Mouse (Mus musculus) megakaryocyte-erythroid progenitor cell, adult 5-6 weeks (primary cell): ENCODE results near the gene Cdk15. TPM values are rescaled to one million over a fixed set of nuclear protein-coding genes. Genes with fewer than 3 reads are reported as not detected.

Experiments used
- ATAC-seq: replicated peaks from 2 replicates; pipeline ENCODE4 v1.8.0; 2016; ENCODE audit warnings: mild to moderate bottlenecking, inconsistent platforms; ENCODE audit not compliant: severe bottlenecking, poor library complexity, low FRiP score, low TSS enrichment
- total RNA-seq, 2 experiments: library from RNA; stranded (forward) in 1 of 2; stranded (reverse) in 1 of 2; fragments of 200-1000, 215-1000 nt in 1 of 2; fragments of >200 nt in 1 of 2; fragmentation: Nextera tagmentation in 1 of 2; gene quantifications; 2 replicates each; pipeline ENCODE4 v1.2.3; 2014 to 2017

The Cdk15 gene
- total RNA-seq, 2 experiments from 2014 or later = not detected

DNA sequence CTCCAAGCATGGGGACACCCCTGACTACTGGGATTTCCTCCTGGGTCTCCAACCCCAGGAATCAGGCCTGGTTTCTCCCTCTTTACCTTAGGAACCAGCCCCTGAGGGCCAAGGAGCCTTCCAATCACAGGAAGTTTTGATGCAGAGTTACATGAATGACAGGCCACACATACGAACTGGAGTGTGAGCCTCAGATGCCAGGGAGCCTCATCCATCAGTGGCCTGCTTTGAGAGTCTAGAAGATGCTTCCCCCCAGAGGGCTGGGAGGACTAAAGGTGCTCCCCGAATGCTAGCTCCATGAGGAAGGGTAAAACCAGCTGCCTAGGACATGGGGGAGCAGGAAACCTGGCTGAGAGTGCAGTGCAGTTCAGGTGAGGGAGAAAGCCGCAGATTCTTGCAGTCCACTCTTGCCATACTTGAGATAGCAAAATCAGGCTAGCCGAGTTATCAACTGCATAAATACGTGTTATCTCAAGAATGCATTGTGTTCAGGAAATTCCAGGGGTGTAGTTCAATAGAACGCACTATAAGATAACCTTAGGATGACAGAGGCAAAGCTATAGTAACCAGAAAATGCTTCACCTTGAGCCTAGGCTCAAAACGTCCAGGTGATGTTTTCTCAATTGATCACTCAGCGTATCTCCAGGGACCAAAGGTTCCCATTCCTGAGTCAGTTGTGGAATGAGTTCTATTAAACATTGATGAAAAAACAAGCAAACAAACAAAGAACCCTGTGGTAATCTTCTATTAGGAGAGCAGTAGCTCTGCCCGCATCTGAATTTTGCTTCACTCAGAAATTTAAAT is 64.6 kb downstream of the Cdk15 start:
- no peak for ATAC-seq

DNA sequence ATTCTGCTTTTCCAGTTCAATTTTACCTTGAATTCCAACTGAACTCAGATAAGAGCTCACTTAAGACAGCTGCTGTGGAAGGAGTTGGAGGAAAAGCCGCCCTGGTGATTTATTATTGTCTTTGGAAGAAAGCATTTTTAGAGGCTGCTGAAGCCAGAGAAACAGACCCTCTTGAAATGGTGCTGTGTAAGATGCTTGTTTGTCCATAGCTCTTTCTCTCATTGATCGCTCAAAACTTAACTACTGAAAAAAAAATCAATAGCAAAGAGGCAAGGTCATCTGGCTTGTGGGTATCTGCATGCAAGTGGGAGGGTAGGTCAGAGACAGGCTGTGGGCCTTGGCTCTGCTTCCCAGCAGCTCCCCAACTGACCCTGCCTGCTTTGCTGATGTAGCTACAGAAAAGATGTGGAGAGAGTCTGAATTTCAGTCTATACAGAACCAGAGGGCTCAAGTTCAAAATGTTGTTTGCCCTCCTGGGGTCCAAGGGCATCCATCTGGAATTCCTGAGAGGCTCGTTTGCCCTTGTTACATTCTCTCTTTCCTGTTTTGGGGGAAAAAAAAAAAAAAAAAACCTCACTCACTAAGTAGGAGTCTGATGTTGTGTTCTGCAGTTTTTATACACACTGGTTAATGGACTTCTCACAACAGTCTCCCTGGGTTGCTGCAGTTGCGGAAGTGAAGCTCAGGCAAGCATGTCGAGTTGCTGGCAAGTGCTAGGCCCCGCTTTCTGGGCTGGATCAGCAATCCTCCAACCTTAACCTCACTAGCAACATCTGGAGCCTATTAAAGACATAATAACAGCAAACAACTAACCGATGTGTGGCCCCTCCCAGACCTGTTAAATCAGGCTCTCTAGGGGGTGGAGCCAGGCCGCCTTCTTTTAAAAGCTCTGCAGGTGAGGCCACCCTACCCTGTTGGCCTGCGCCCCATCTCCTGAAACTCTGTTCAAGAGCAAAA is 65.5 kb downstream of the Cdk15 start:
- ATAC-seq = no peak

DNA sequence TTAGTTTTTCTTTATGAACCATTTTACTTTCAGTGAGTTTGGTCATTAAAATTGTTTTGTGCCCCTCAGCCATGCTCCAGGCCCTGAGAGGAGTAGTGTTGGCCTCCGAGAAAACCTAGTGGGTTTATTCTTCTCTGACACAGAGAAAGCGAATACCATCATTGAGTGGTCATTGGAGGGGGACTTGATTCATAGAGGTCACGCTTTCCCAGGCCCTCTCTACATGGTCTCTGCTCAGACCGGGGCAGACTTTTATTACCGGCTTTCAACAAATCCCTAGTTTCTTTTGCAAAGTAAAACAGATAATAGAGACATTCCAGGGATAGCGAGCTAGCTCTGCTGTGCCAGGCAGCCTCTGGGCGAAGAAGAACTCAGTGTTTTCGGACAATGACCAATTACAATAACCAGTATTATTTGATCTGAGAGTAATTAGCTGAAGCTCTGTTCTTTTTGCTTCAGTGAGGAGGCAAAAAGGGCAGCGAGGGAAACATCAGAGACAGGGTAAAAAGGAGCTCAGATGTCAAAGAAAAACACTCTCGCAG is 70.2 kb downstream of the Cdk15 start:
- no peak for ATAC-seq

DNA sequence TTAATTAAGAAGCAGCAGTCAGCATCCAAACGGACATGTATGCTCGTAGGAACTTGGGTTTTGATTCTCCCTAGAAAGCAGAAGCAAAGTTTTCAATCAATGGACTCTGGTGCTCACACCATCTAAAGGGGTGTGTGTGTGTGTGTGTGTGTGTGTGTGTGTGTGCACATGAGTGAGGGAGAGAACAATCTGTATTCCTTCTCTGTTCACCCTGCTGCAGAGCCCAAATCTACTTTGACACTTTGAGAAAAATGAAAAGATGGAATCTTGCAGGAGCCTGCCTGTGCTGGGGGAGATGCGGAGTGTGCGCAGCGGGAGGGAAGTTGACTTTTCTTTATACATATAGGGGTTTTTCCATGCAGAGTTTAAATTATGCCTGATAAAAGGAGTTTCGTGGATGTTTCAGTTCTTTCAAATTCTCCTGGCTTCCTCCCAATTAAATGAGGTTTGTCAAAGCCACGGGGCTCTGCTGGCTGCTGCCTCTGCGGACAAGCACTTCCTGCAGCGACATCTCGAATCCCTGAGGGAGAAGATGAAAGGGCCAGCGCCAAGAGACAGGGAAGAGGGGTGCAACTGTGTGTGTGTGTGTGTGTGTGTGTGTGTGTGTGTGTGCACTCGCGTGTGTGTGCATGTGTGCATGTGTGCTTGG is 76.2 kb downstream of the Cdk15 start:
- ATAC-seq = no peak

DNA sequence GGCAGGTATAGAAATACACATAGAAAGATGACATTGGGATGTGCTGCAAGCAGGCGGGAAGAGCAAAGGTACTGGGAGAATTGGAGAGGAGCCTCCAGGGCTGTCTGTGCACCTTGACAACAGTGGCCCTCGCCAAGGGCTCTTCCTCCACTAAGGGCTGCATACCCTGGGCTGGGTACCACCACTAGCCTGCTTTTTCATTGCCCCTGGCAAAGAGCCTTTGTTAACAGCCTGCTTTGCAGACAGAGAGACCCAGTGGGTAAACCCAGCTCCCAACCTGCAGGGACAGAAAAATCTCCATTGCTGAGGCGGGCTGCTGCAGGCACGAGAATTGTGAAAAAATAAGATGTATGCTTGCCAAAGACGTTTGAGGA is 76.7 kb downstream of the Cdk15 start:
- ATAC-seq = no peak

DNA sequence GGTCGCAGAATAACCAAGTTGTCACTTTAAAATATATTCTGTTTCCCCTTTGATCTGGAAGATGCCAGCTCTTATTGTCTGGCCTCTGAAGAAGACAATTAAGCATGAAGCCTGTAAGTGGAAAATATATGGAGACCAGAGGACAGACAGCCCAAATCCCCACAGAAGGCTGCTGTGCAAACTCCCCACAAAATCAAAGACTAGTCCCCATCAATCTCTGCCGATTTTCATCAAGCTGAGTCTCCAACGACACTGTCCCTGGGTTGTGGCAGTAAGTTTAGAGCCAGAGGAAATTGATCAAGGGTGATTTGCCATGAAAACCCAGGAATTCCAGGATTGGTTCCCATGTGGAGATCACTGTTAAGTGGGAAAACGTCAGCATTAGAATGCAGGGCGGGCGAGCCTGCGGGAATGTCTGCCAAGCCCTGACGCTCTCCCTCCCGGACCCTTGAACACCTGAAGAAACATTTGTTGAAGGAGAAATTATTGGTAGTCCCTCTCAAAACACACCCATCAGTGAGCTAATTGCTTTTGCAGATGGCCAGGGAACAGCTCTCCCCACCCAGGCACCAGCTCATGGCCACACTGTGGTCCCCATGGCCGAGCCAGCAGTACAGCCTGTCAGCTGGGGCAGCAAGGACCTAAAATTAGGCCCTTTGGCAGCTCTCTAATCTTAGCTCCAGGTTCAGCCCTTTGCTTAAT is 77.3 kb downstream of the Cdk15 start:
- ATAC-seq = no peak

DNA sequence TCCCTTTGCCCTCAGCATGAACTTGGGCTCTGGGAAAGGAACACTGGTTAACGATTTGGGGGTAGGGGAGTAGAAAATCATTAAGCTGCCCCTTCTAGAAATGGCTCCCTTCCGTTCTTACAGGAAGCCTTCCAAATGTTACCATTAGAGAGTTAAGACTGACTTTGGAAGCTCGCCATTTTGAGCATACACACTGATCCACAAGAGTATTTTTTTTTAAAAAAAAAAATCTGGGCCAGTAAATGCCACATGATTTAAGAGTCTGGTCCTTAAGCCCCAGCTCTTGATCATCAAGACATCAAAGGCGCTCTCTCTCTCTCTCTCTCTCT is 77.8 kb downstream of the Cdk15 start:
- ATAC-seq = no peak

DNA sequence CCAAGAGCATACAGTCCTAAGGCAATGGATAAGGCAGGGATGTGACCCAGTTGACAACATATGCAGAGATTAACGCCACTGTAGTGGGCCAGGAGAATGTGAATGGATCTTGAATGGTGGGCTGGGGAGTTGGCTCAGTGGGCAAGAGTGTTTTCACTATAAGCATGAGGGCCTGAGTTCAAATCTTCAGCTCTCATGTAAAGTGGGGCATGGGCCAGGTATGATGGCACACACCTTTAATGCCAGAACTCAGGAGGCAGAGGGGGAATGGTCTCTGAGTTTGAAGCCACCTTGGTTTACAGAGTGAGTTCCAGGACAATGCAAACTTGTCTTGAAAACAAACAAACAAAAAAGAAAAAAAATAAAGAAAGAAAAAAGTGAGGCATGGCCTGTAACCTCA is 79.5 kb downstream of the Cdk15 start:
- no peak for ATAC-seq

DNA sequence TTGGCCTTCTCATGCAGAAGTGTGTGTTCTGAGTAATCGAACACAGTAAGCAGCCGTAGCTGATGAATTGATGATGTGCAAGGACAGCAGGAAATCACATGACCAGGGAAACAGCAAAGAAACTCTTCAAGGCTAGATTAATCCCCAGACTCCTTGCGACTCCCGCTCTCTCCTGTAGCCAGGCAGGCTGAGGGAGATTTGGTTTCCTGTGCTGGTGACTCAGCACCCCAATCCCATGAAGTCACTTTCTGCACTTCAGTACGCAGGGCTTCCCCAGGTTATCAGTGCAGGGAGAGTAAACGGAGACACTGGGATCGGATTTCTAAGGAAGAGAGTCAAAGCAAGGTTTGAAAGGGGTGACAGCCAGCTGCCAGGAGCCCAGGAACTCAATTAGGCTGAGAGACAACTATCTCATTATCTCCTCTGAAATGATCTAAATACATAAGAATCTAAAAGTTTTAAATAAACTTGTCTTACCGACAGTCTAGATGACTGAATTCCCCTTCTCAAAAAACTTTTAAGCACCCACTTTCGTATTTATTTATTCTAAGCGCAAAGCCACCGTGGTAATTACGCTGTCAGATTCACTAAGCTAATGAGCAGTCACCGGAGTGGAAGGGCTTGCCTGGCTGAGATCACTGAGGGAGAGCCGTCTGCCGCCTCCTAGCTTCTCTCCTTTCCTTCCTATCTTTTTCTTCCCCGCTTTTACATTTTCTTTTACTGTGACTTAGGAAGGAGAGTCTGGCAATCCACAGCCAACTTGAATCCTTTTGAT is 84.3 kb downstream of the Cdk15 start:
- ATAC-seq = no peak

DNA sequence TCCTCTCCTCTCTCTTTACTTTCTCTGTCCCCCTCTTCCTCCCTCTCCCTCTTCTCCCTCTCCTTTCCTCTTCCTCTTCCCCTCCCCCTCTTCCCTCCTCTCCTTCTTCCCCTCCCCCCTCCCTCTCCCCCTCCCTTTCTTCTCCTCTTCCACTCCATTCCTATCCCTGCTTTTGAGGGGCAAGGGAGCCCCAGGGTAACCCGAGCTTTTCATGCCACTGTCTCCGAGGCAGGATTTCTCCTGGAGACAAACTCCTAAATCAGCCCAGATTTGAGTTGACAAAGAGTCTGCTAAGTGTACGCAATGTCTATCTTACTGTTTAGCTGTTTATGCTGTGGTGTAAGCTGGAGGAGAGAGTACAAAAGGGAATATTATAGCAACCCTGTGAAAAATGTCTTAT is 85.0 kb downstream of the Cdk15 start:
- no peak for ATAC-seq

DNA sequence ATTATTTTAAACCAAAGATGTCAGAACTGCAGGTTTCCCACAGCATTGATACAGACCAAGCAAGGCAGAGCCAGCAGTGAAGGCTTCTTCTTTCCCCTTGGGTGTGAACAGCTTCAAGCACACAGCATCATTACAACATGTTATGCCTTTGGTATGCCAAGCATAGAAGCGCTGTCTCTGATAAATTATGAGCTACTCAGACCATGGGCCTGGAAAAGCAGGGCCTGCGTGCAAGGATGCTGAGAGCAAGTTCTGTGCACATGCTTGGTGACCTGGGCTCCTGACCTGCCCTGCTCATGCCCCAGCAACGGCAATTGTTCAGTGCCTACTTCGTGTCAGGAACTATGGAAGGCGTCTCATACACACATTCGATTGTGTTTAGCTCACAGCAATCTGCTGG is 85.4 kb downstream of the Cdk15 start:
- no peak for ATAC-seq

DNA sequence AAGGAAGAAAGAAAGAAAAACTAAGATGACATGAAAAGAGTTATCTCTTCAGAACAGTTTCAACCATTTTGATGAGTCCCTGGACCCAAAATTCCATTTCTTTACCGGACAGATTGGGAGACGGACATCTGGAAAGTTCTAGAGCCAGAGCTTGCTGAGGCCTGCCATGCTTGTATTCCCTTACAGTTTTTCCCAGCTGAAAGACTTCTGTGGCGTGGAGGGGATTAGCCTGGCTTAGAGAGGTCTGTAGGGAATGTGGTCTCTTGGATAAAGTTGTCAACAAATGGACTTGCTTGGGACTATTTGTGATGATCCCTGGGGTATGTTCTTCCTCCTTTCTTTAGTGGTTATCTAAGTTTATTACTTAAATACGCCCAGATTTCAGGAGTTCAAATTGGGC is 96.0 kb downstream of the Cdk15 start:
- ATAC-seq = no peak

DNA sequence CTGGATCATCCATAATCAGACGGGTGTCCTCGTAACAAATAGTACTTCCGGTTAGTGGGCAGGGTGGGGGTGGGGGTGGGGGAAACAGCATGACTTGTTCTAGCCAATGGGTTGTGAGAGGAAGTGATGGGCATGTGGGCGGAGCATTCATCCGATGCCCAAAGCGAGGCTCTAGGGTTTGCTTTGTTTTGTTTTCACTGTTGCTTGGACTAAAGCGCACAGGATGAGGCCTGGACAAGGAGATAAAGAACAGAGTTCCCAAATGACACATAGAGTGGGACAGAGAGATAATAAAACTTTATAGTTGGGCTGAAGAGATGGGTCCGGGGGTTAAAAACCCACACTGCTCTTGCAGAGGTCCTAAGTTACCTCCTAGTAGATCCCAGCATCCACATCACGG is 98.7 kb downstream of the Cdk15 start:
- ATAC-seq = peak; percentile 84

DNA sequence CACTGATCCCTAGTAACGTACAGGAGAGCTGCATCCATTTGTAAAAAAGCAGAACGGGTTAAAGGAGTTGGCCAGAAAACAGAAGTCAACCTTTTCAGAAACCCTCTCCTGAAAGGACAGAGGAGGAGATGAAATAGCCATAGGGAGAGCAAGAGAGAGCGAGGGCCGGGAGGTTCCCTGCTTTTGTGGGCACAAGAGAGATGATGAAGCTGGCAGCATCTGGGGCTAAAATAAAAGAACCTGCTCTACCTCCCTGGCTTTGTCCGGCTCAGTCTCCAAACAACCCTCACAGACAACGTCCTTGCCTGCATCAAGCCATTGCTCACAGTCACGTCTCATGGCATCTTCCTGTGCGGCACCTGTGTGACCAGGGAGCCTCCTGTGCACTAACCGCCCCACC is 102.4 kb downstream of the Cdk15 start:
- ATAC-seq = no peak

DNA sequence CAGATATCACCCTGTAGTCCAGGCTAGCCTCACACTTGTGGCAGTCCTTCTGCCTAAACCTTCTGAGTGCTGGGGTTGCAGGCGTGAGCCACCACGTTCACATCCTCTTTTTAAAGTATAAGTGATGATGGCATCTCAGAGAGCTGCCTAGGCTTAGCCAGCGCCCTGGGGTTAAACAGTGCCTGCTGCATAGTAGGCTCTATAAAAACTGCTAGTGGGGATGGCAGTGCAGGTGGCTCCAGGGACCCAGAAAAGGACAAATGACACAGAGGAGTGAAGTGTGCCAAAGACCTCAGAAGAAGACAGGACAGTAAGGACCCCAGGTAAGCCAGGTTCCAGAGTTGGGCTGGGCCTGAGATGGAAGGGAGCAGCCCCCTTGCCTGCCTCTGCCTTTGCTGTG is 104.1 kb downstream of the Cdk15 start:
- no peak for ATAC-seq

DNA sequence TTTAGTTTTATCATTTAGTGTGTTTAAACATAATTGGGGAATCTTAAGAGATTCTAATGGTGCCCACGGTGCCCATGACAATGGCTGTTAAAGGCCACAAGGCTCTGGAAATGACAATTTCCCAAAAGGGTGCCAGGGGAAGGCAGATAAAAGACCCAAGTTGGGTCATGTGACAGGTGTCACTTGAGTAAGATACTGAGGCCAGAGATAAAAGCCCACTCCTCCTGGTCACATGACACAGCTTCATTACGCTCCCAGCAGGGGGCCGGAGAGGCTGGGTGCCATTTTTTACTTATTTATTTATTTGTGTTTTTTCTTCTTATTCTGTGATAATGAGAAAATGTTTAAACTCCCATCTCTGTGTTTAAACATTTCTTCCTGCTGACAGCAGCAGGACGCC is 104.8 kb downstream of the Cdk15 start:
- no peak for ATAC-seq

DNA sequence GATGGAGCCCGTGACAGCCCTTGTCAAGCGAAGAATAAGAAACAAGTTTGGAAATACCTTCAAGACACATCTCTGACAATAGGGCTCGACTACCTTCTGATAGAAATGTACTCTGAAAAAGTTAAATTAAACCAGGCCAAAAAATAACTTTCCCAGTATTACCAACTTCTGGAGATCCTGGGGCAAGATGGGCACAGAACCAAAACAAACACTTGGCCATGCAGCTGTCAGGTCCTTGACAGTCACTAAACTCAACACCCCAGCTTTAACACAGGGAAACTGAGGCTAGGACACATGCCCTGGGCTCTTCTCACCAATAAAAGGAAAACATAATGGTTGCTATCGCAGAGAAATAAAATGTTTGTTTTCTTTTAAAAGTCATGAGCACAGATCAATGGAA is 105.3 kb downstream of the Cdk15 start:
- no peak for ATAC-seq

DNA sequence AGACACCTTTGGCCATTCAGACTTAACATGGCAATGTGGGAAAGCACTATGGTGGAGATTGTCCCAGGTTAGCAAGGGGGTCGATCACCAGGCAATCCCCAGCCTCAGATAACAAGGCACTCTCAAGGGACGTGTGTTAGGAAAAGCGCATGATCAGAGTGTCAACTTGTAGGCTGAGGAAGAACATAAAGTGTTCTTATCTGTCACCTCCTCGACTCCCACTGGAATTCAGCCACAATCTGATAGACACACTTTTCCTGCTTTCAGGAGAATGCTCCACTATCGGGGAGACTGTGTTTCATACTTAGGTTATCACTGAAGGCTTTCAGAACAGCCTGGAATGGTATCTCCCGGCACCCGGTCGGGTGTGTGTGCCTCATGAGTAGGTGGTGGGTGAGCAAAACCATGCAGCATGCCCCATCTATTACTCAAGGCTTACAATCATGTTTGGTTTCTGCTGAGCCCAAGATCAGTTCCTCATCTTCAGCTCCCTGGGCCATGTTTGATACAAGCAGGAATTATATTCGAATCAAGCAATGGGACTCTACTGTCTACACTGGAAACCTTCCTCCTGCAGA is 107.8 kb downstream of the Cdk15 start:
- no peak for ATAC-seq
